Mouse (Mus musculus): ENCODE data around the gene Mfap3.

Mfap3 gene

DNA sequence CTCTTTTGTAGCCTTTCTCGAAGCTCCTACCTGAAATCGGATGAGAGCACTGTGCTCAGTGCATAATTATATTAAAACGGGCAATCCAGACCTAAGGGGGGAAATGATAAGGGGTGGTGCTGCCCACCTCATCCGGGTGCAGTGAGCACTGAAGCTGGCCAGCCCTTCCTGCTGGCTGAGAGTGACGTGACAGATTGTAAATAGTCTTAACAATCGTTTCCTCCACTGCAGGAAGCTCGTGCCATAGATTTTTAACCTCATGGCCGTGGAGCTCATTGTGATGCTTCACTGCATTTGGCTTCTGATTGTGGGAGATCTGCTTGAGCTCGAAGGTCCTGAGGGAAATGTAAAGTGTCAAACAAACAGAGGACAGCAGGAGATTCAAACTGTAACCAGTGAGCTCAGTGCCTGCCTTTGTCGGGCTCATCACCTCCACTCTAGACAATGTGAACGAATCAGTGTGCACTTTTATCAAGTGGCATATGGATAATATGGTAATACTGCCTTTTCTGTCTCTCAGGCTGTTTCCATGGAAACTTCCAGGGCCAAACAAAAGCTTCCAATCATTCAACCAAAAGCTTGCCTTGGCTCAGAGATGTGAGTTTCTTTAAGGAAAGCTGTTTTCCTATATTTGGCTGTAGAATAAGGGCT, 13.0 kb downstream of the Mfap3 start:
- DNase-seq: peak; percentile 87

DNA sequence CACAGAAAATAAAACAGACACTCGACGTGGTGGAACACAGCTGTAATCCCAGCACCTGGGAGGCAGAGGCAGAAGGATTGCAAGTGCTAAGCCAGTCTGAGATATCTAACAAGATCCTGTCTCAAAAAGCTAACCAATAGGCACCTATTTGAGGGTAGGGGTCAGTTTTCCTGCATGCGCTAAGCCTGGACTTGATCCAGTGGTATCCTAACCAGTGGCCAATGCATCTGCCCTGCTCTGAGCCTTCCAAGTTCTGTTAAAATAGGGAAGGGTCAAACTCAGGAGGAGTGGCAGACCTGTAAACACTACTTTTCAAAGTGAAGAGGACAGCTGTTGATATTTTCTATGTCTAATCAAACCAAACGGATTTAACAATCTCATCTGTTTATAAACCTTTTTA, 13.8 kb downstream of the Mfap3 start:
- DNase-seq: peak; percentile 54

DNA sequence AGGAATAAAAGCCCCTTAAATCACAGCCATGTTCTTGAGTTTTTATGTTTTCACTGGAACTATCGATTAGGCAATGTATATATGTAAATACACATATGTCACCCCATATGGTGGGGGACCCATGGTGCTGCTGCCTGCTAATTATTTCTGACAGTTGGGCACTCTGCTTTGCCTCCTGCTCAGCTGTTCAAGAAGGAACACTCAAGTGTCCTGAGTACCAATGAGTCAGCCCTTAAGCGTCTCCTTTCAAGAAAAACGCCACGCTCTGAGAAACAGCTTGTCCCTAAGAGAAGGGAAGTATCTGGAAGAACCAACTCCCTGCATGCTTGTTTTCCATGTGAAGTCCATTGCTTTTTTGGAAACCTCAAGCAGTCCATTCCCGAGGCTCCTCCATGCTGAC, 17.4 kb downstream of the Mfap3 start:
- peak; percentile 17 for DNase-seq

GRCm38 (mm10) chr11:57539841-57540418, 21.5 kb downstream of the Mfap3 start:
- DNase-seq: peak; percentile 24

DNA sequence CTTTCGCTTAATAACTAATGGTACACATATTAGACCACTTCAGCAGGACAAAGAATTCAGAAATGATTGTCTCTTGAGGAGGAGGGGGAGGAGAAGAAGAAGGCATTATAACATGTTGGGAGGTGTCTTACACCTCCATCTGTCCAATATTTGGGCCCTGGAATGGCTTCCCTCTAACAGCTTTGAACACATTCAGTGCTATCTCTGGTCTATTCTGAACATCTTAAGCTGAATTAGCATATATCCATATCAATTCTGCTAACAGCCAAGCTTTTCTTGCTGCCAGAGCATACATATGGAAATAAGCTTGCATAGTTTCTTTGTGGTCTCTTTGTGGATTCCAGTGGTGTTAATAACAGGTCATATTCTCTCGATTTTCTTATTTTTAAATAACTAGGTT, 22.2 kb downstream of the Mfap3 start:
- DNase-seq: peak; percentile 3

- peak; percentile 94 for DNase-seq
Measured at GRCm38 (mm10) chr11:57548618-57549550, 30.4 kb downstream of the Mfap3 start.

- DNase-seq: no peak
Measured at GRCm38 (mm10) chr11:57550230-57550629, 31.8 kb downstream of the Mfap3 start.

DNA sequence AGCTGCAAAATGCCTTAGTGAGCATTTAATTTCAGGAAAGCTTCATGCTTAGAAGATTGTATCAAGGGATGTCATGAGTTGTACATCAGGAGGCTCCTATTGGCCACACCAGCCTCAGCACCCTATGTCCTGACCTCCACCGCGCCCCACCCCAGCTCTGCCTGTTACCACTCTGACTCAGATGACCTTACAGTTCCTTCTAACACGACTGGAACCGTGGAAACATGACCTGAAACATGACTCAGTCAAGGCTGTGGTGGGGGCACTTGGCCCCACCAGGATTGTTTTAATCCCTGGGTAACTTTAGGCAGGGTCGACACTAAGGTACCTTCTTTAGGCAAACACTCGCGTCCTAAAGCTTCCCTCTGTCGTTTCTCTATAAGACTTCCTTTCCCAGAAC, 32.6 kb downstream of the Mfap3 start:
- no peak for DNase-seq

DNA sequence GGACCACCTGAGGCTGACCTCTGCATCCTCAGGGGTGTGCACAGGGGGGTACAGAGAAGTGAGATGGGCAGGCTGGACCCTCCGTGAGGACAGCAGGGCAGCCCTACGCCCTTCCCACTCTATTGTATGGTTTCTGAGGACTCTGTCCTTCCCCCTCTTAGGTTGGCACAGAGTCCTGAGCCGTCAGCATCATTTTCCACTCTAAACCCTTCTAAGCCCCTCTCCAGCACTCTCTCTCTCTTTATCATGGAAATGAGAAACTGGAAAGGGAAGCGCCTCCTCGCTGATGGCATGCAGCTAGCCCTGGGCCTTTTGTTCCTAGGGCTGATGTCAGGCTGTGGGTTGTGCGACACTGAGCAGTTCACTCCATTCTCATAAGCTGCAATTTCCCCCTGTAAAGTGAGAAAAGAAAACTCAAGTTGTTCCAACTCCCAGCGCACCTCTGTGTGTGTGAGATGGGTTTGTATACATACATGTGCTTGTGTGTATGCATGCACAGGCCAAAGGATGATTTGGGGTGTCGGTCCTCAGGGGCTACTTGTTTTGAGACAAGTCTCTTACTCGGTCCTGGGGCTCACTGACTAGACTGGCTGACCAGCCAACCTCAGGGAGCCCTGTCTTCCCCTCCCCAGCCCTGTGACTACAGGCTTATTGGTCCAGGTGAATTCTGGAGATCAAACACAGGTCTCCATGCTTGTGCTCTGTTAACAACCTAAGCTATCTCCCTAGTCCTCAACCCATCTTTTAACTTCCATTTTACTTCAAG, 34.7 kb downstream of the Mfap3 start:
- no peak for DNase-seq

GRCm38 (mm10) chr11:57557936-57558335, 39.5 kb downstream of the Mfap3 start:
- DNase-seq: peak; percentile 90

- DNase-seq: no peak
Measured at GRCm38 (mm10) chr11:57564564-57564963, 46.1 kb downstream of the Mfap3 start.

- DNase-seq: no peak
Measured at GRCm38 (mm10) chr11:57566091-57567035, 47.9 kb downstream of the Mfap3 start.

DNA sequence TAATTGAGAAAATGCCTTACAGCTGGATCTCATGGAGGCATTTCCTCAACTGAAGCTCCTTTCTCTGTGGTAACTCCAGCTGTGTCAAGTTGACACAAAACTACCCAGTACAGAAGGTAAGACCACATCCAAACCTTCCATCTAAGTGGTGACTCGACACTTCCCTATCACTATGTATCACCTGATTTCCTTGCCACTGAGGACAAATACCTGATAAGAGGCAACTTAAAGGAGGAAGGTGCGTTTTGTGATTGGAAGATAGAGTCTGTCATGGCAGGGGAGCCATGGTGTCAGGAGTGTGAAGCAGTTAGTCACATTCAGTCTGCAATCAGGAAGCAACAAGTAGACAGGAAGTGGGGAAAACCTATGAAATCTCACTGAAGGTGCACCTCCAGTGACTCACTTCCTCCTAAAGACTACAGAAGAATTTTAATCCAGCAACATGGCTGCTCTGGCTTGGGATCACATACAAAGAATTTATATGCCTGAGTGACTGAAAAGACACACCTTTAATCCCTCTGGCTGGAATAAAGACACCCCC, 50.6 kb downstream of the Mfap3 start:
- no peak for DNase-seq

GRCm38 (mm10) chr11:57571035-57571434, 52.6 kb downstream of the Mfap3 start:
- DNase-seq: no peak

DNA sequence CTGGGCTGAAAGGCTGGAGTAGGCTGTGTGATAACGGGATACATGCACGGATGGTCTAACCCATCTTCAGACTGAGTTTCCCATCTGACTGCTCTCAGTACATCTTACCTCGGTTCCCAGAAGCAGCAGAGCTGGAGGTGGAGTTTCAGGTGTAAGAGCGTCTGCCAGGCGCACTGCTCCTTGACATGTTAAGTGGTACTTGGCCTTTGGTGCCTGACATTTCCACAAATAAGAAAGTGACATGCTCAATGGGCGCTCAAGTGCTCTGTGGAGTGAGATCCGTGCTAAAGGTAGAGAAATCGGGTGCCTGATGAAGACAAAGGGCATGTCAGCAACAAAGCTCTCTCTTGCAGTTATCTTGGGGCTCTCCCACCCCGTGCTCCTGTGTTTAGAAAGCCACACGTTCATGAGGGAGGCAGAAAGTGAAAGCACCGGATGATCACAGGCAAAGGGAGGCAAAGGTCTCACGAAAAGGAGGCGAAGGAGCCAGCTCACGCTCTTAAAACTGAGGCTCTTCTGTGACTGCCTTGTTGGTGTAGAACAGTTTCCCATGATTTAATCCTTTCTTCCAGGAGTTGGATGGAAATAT, 55.3 kb downstream of the Mfap3 start:
- DNase-seq: no peak

GRCm38 (mm10) chr11:57576871-57577515, 58.5 kb downstream of the Mfap3 start:
- no peak for DNase-seq

- no peak for DNase-seq
Measured at GRCm38 (mm10) chr11:57582818-57583635, 64.6 kb downstream of the Mfap3 start.
